Mouse (Mus musculus) kidney, adult 2 months (tissue): ENCODE measurements around the gene Senp3.

ENCODE experiments used
- CTCF ChIP-seq: fragments of 200-500 bp; conservative IDR thresholded peaks from 2 replicates; pipeline ENCODE4 v1.5.1; 2011; ENCODE audit warnings: low read depth, mild to moderate bottlenecking, control low read depth, low read length, moderate library complexity, mixed read lengths; ENCODE audit not compliant: insufficient read depth, insufficient read length
- POLR2A ChIP-seq: fragments of 200-500 bp; IDR thresholded peaks from one replicate; pipeline ENCODE4 v1.6.1; 2011; ENCODE audit warnings: low read depth, low read length, control low read depth

GRCm38 (mm10) chr11:69687061-69687460 lies 5.2 kb upstream of the Senp3 start:
- TF ChIP-seq CTCF (no peak), POLR2A (no peak)
